Mouse (Mus musculus) heart, adult 2 months (tissue): ENCODE measurements at regions not wholly inside any gene's neighbourhood (a gene's known extent, or its start where the extent isn't known, plus 50 kb on each side); places are given as distances from the start of the nearest gene placed in this dataset.

ENCODE experiments used
- CTCF ChIP-seq: fragments of 200-600 bp; IDR thresholded peaks from 2 replicates; pipeline ENCODE4 v1.8.1; 2022; ENCODE audit warnings: antibody characterized with exemption, mild to moderate bottlenecking, moderate library complexity
- POLR2A ChIP-seq: fragments of 200-500 bp; IDR thresholded peaks from 2 replicates; pipeline ENCODE4 v1.6.1; 2011; ENCODE audit warnings: mild to moderate bottlenecking, low read depth, low read length, control low read depth; ENCODE audit not compliant: insufficient read depth

GRCm38 (mm10) chrX:75673586-75673919 is 95.5 kb upstream of the Rab39b start:
- TF ChIP-seq POLR2A (no peak), CTCF (no peak)
